Mouse (Mus musculus): ENCODE data around the gene Zdhhc13. TPM values are rescaled to one million over a fixed set of nuclear protein-coding genes. Genes with fewer than 3 reads are reported as not detected.

Zdhhc13 gene
- total RNA-seq, 4 experiments from 2014 or later: 11.2 to 13.8 (median 12.7) TPM

Other genes starting within 250 kb of the Zdhhc13 start
- gene Mrgprb2, start 230.9 kb upstream of the Zdhhc13 start, total RNA-seq (2022): under 1 TPM in 1 of 4 experiments, not detected in 3; 0.11 TPM
- not detected for gene Mrgprb3, start 145.2 kb upstream of the Zdhhc13 start, total RNA-seq (2022)
- gene Csrp3, start 59.0 kb downstream of the Zdhhc13 start, total RNA-seq (2022): 1,000 to 10,000 TPM; 2,121 to 2,549 (median 2,255) TPM
- 1 to 10 TPM in 3 of 4 experiments, under 1 TPM in 1; 0.87 to 2.1 (median 1.2) TPM for gene E2f8, start 92.6 kb downstream of the Zdhhc13 start, total RNA-seq (2022)
- gene Nav2, start 119.7 kb downstream of the Zdhhc13 start, total RNA-seq (2022): 10 to 100 TPM; 31.3 to 55.8 (median 41.0) TPM

All from heart, adult 8-10 months (tissue).